Mouse (Mus musculus): ENCODE measurements around the gene Ssh1. TPM values are rescaled to one million over a fixed set of nuclear protein-coding genes. Genes with fewer than 3 reads are reported as not detected.

The Ssh1 gene
- polyA plus RNA-seq (2015; fragmentation: Nextera tagmentation; extraction: Ambion mirVana): 14.2 and 18.8 TPM in 2 replicates

- peaks cover 29% of the 10 kb centered on the region for H3K4me1 ChIP-seq
- H3K27me3 ChIP-seq: no peaks in the 10 kb centered on the region
- peak within 1 kb of the TSS; percentile 83 for H3K4me3 ChIP-seq
- peak within 1 kb of the TSS; percentile 92 for H3K27ac ChIP-seq
- H3K9ac ChIP-seq: peak within 1 kb of the TSS; percentile 95
- peak within 1 kb of the TSS; percentile 66 for H3K4me2 ChIP-seq
- peak; percentile 81 for ATAC-seq (ENCODE audit: insufficient number of reproducible peaks, insufficient read depth, low FRiP score, low TSS enrichment, low read depth)
- H3K9me3 ChIP-seq: no peaks in the 10 kb centered on the region
- under 1% methylated on average over 67 of the region's 83 CpGs for WGBS
- peaks cover 8% of the 10 kb centered on the region for H3K36me3 ChIP-seq
Observed at GRCm38 (mm10) chr5:113993487-113994465, at the start of gene Ssh1. Ssh1 (minus strand) TSS chr5:113993894.

- no peak overlapping the region for H3K9ac ChIP-seq
- H3K36me3 ChIP-seq: no peaks in the 10 kb centered on the region
- peaks cover 6% of the 10 kb centered on the region; the same call in 1 of the 2 replicates for H3K4me1 ChIP-seq
- H3K27ac ChIP-seq: no peak overlapping the region
- no peak overlapping the region for H3K4me3 ChIP-seq
- no peaks in the 10 kb centered on the region for H3K9me3 ChIP-seq
- 23% methylated on average over 15 of the region's 15 CpGs for WGBS
- peak overlapping the region; percentile 2; the same call in 1 of the 2 replicates for H3K4me2 ChIP-seq
- peaks cover 6% of the 10 kb centered on the region; the same call in 1 of the 2 replicates for H3K27me3 ChIP-seq
- no peak for ATAC-seq (ENCODE audit: insufficient number of reproducible peaks, insufficient read depth, low FRiP score, low TSS enrichment, low read depth)
Observed at GRCm38 (mm10) chr5:114041327-114041930, 47.7 kb upstream of the Ssh1 start.

- H3K27ac ChIP-seq: no peak overlapping the region
- H3K4me1 ChIP-seq: peaks cover 11% of the 10 kb centered on the region; the same call in 1 of the 2 replicates
- H3K9ac ChIP-seq: no peak overlapping the region
- no peaks in the 10 kb centered on the region for H3K9me3 ChIP-seq
- peaks cover 6% of the 10 kb centered on the region; the same call in 1 of the 2 replicates for H3K27me3 ChIP-seq
- no peak overlapping the region for H3K4me3 ChIP-seq
- H3K4me2 ChIP-seq: no peak overlapping the region
- no peak for ATAC-seq (ENCODE audit: insufficient number of reproducible peaks, insufficient read depth, low FRiP score, low TSS enrichment, low read depth)
- no peaks in the 10 kb centered on the region for H3K36me3 ChIP-seq
- 63% methylated on average over 1 of the region's 1 CpGs for WGBS
Observed at GRCm38 (mm10) chr5:114040911-114041310, 47.2 kb upstream of the Ssh1 start.

- peaks cover 15% of the 10 kb centered on the region; the same call in 1 of the 2 replicates for H3K4me1 ChIP-seq
- H3K9me3 ChIP-seq: no peaks in the 10 kb centered on the region
- no peaks in the 10 kb centered on the region for H3K36me3 ChIP-seq
- H3K4me2 ChIP-seq: no peak overlapping the region
- H3K9ac ChIP-seq: no peak overlapping the region
- no peak overlapping the region for H3K27ac ChIP-seq
- peaks cover 6% of the 10 kb centered on the region; the same call in 1 of the 2 replicates for H3K27me3 ChIP-seq
- WGBS: 23% methylated on average over 7 of the region's 8 CpGs
- no peak for ATAC-seq (ENCODE audit: insufficient number of reproducible peaks, insufficient read depth, low FRiP score, low TSS enrichment, low read depth)
- no peak overlapping the region for H3K4me3 ChIP-seq
Observed at GRCm38 (mm10) chr5:114040508-114040907, 46.8 kb upstream of the Ssh1 start.

GRCm38 (mm10) chr5:114035111-114035510 lies 41.4 kb upstream of the Ssh1 start:
- Histone ChIP-seq H3K9me3 (no peaks in the 10 kb centered on the region), H3K27me3 (no peaks in the 10 kb centered on the region), H3K27ac (no peak overlapping the region), H3K9ac (no peak overlapping the region), H3K4me3 (no peak overlapping the region), H3K36me3 (no peaks in the 10 kb centered on the region), H3K4me1 (peaks cover 15% of the 10 kb centered on the region; the same call in 1 of the 2 replicates), H3K4me2 (no peak overlapping the region)
- ATAC-seq (ENCODE audit: insufficient number of reproducible peaks, insufficient read depth, low FRiP score, low TSS enrichment, low read depth): no peak
- WGBS: 50% methylated on average over 10 of the region's 10 CpGs

GRCm38 (mm10) chr5:114034393-114034792 lies 40.7 kb upstream of the Ssh1 start:
- Histone ChIP-seq H3K27me3 (no peaks in the 10 kb centered on the region), H3K4me2 (no peak overlapping the region), H3K4me3 (no peak overlapping the region), H3K4me1 (peaks cover 15% of the 10 kb centered on the region; the same call in 1 of the 2 replicates), H3K36me3 (no peaks in the 10 kb centered on the region), H3K9me3 (no peaks in the 10 kb centered on the region), H3K27ac (no peak overlapping the region), H3K9ac (no peak overlapping the region)
- WGBS: 77% methylated on average over 7 of the region's 7 CpGs
- no peak for ATAC-seq (ENCODE audit: insufficient number of reproducible peaks, insufficient read depth, low FRiP score, low TSS enrichment, low read depth)

- Histone ChIP-seq H3K4me2 (no peak overlapping the region), H3K4me3 (no peak overlapping the region), H3K36me3 (no peaks in the 10 kb centered on the region), H3K27me3 (no peaks in the 10 kb centered on the region), H3K4me1 (peaks cover 15% of the 10 kb centered on the region; the same call in 1 of the 2 replicates), H3K27ac (no peak overlapping the region), H3K9me3 (no peaks in the 10 kb centered on the region), H3K9ac (no peak overlapping the region)
- ATAC-seq (ENCODE audit: insufficient number of reproducible peaks, insufficient read depth, low FRiP score, low TSS enrichment, low read depth): no peak
- 80% methylated on average over 3 of the region's 3 CpGs for WGBS
Observed at GRCm38 (mm10) chr5:114032161-114032763, 38.6 kb upstream of the Ssh1 start.

GRCm38 (mm10) chr5:114030652-114031051 lies 37.0 kb upstream of the Ssh1 start:
- WGBS: 89% methylated on average over 12 of the region's 12 CpGs
- no peaks in the 10 kb centered on the region for H3K27me3 ChIP-seq
- no peak overlapping the region for H3K4me2 ChIP-seq
- H3K4me1 ChIP-seq: 0 out of 2 replicates have a peak, but pooled peaks cover 2% of the 10 kb centered on the region
- H3K27ac ChIP-seq: no peak overlapping the region
- H3K9me3 ChIP-seq: no peaks in the 10 kb centered on the region
- no peak overlapping the region for H3K4me3 ChIP-seq
- H3K36me3 ChIP-seq: no peaks in the 10 kb centered on the region
- ATAC-seq (ENCODE audit: insufficient number of reproducible peaks, insufficient read depth, low FRiP score, low TSS enrichment, low read depth): no peak
- no peak overlapping the region for H3K9ac ChIP-seq

- 86% methylated on average over 12 of the region's 12 CpGs for WGBS
- no peak overlapping the region for H3K9ac ChIP-seq
Observed at GRCm38 (mm10) chr5:114028111-114028510, 34.4 kb upstream of the Ssh1 start.

GRCm38 (mm10) chr5:114027217-114027944 lies 33.7 kb upstream of the Ssh1 start:
- peaks cover 6% of the 10 kb centered on the region; the same call in 1 of the 2 replicates for H3K4me1 ChIP-seq
- no peak overlapping the region for H3K27ac ChIP-seq
- no peak overlapping the region for H3K4me2 ChIP-seq
- WGBS: 85% methylated on average over 12 of the region's 12 CpGs
- no peak for ATAC-seq (ENCODE audit: insufficient number of reproducible peaks, insufficient read depth, low FRiP score, low TSS enrichment, low read depth)
- H3K27me3 ChIP-seq: no peaks in the 10 kb centered on the region
- no peak overlapping the region for H3K9ac ChIP-seq
- H3K9me3 ChIP-seq: no peaks in the 10 kb centered on the region
- H3K36me3 ChIP-seq: no peaks in the 10 kb centered on the region
- no peak overlapping the region for H3K4me3 ChIP-seq

More at GRCm38 (mm10) chr5:114028111-114028510, 34.4 kb upstream of the Ssh1 start:
- Histone ChIP-seq H3K4me2 (no peak overlapping the region), H3K4me1 (peaks cover 6% of the 10 kb centered on the region; the same call in 1 of the 2 replicates), H3K4me3 (no peak overlapping the region), H3K9me3 (no peaks in the 10 kb centered on the region), H3K27me3 (no peaks in the 10 kb centered on the region), H3K36me3 (no peaks in the 10 kb centered on the region), H3K27ac (no peak overlapping the region)
- no peak for ATAC-seq (ENCODE audit: insufficient number of reproducible peaks, insufficient read depth, low FRiP score, low TSS enrichment, low read depth)

GRCm38 (mm10) chr5:114024885-114025284 lies 31.2 kb upstream of the Ssh1 start:
- Histone ChIP-seq H3K27me3 (no peaks in the 10 kb centered on the region), H3K27ac (no peak overlapping the region), H3K9ac (no peak overlapping the region), H3K4me2 (peak overlapping the region; percentile 22), H3K9me3 (no peaks in the 10 kb centered on the region), H3K4me3 (no peak overlapping the region), H3K36me3 (no peaks in the 10 kb centered on the region), H3K4me1 (peaks cover 6% of the 10 kb centered on the region; the same call in 1 of the 2 replicates)
- 8% methylated on average over 9 of the region's 10 CpGs for WGBS
- no peak for ATAC-seq (ENCODE audit: insufficient number of reproducible peaks, insufficient read depth, low FRiP score, low TSS enrichment, low read depth)
